Mouse (Mus musculus): Measurements from ENCODE around the gene Cd300lg. TPM values are rescaled to one million over a fixed set of nuclear protein-coding genes. Genes with fewer than 3 reads are reported as not detected.

Gene Cd300lg
- total RNA-seq (2021): under 1 TPM in 1 of 2 experiments, not detected in 1; 0.32 TPM

DNA sequence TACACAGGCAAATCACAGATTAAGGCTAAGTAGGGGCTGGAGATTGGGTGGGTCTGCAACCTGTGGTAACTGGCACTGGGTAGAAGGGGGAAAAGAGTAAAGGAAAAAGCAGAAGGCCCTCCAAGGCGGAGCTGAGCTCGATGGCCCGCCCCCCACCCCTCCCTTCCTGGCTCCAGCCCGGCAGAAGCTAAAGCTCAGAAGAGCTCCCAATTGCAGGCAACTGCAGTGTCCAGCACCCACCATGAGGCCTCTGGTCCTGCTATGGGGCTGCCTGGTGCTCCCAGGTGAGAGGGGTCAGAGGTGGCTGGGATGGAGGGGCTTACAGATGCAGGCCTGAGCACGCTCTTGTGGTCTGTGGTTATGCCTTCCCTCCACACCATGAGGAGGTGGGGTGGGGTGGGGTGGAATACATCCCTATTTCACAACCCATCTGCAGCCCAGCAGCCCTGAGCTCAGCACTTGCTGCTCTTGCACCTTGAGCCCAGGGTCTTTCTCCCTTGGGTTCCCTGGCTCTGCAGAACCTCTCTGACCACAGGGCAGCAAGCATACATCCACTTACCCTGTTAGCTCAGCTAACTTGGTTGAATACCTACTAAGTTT, at the start of gene Cd300lg:
Cd300lg (plus strand) TSS at position 160 of the 600 bp plus-strand sequence.
- intact Hi-C loops (cut with DNase I): no loop called here
- DNase-seq (ENCODE audit: low spot score in 2 of 2): no peak

DNA sequence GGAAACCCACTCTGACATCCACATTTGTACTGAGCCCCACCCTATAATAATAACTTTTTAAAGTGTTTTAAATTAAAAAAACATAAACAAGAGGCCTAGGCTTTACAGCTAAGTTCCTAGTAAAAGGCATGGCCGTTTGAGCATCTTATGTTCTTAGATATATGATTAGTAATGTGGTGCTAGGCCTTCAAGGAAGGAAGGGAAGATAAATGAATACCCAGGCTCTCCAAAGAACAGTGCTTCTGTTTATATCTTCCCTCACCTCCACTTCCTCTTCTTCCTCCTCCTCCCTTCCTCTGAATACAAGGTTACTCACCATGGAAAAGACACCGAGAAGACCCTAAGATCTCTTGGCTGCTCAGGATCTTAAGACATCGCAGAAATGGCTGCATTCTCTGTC, 49.5 kb upstream of the Cd300lg start:
- DNase-seq (ENCODE audit: low spot score in 2 of 2): no peak
- intact Hi-C loops (cut with DNase I): loop anchor here (2.0 kb wide), 1 partner anchor 35 kb away; no protein-coding TSS in a partner anchor

DNA sequence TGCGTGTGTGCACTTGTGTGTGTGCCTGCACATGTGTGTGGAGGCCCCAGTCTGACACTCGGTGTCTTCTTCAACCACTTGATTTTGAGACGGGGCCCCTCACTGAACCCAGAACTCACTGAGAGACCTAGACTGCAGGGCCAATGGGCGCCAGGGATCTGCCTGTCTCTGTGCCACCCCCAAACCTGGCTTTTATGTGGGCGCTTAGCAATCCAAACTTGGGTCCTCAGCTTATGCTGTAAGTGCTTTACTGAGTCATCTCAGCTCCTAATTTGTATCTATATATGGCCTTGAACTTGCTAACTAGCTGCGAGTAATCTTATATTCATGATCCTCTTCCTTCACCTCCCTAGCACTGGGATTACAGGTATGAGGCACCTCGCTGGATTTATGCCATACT, 48.9 kb upstream of the Cd300lg start:
- peak; percentile 55 to 63 for DNase-seq (ENCODE audit: low spot score in 2 of 2)
- intact Hi-C loops (cut with DNase I): loop anchor here (2.0 kb wide), 1 partner anchor 34 kb away; no protein-coding TSS in a partner anchor

DNA sequence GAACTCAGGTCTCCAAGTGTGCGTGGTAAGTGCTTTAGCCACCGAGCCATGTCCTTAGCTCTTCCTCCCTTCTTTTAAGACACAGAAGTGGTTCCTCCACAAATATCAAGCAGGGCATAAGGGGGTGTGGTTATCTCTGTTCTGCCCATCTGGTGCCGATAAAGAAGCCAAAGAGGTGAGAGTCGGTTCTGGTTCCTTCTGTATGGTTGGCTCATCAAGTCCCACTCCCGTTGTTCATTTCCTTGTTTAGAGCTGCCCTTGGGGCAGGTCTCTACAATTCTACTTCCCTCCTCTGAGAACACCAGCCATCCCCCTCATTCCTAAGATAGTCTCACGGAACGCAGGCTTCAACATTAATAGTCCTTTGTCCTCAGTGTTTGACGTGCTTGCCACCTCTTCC, 47.2 kb upstream of the Cd300lg start:
- DNase-seq (ENCODE audit: low spot score in 2 of 2): no peak
- intact Hi-C loops (cut with DNase I): no loop called here

DNA sequence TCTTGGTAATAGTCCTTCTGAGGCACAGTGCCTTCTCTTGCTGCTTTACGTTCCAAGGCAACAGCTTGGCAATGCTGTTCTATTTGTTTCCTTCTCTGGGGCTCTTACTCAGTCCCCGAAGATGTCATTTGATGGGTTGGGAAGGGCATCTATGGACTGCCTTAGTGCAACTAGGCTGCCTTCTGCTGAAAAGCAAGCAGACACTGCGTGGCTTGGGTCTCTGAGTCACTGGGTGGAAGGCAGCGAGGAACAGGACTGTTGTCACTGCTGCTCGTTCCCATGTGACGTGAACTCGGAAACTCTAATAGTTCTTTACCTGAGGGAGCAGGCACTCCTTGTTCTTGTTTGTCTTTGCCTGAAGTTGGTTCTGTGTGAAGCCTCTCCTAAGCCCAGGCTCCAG, 45.4 kb upstream of the Cd300lg start:
- intact Hi-C loops (cut with DNase I): no loop called here
- no peak for DNase-seq (ENCODE audit: low spot score in 2 of 2)

DNA sequence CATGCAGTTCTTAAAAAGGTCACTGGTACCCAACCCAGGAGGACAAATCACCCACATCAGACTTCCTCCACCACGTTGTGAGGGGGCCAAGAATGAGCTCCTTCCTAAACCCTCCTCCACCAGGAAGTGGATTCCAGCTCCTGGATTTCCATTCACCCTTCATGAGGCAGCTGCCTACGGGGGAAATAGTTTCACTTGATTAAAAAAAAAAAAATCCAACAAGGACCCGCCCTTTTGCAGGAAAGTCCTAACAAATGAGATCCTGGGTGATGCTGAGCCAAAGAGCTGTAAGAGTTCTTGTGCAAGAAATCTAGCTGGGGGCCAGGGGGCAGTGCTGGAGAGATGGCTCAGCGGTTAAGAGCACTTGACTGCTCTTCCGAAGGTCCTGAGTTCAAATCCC, 43.1 kb upstream of the Cd300lg start:
- no peak for DNase-seq (ENCODE audit: low spot score in 2 of 2)
- intact Hi-C loops (cut with DNase I): no loop called here

DNA sequence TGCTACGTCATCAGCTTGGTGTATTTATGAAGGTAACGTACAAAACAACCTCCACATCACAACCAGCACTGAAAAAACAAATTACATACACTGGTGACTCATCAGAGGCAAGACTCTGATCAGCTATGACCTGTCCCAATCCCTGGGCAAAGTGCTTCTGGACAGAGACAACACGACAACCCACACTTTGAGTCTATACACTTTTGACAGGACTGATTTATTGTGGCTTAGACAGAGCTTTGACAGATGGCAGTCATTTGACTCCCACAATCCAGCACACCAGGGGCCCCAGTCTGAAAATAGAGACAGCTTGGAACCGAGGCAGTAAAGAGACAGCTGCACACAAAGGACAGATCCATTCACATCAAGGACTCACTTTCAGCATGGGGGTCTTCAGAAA, 41.8 kb upstream of the Cd300lg start:
- DNase-seq (ENCODE audit: low spot score in 2 of 2): no peak
- intact Hi-C loops (cut with DNase I): no loop called here

DNA sequence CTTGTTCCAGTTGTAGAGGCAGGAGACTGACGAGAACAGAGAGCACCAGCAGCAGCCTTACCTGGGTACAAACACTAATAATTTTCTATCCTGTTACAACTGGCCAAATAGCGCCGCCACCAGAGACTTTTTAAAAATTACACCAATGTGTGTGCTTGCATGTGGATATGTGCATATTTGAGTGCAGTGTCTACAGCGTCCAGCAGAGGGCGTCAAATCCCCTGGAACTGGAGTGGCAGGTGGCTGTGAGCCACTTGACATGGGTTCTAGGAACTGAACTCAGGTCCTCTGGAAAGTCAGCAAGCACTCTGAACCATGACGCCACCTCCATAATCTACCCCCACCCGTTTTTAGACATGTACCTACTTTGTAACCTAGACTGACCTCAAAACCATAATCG, 37.1 kb upstream of the Cd300lg start:
- intact Hi-C loops (cut with DNase I): no loop called here
- DNase-seq (ENCODE audit: low spot score in 2 of 2): no peak

DNA sequence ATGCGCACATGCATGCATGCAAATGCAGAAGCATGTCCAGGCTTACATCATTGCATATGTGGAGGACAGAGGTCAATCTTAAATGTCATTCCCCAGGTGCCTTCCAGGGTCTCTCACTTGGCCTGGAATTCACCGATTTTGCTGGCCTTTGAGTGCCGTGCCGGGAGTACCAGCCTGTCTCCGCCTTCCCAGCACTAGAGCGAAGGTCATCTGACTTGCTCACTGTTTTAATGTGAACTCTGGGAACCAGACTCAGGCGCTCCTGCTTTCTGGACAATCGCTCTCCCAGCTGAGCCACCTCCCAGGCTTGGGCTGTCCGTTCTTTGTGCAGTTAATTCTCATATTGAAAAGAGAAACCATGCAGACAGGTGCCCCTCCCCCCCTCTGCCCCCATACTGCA, 35.0 kb upstream of the Cd300lg start:
- intact Hi-C loops (cut with DNase I): no loop called here
- DNase-seq (ENCODE audit: low spot score in 2 of 2): no peak

DNA sequence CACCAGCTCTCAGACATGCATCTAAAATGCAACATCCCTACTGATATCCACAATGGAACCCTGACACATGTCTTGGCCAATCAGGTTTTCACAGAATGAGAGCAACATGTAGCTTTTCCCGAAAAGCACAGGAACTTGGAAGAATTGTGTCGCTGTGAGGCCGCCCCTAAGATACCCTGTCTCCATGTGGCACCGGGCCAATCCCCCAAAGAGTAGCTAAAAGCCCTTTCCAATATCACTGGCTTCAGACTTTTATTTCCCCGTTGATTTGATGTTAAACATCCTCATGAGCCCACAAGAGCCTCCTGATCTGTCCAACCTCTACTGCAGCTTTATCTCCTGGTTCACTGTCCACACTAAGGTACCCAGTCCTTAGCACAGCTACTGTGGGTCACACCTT, 34.6 kb upstream of the Cd300lg start:
- intact Hi-C loops (cut with DNase I): no loop called here
- no peak for DNase-seq (ENCODE audit: low spot score in 2 of 2)

DNA sequence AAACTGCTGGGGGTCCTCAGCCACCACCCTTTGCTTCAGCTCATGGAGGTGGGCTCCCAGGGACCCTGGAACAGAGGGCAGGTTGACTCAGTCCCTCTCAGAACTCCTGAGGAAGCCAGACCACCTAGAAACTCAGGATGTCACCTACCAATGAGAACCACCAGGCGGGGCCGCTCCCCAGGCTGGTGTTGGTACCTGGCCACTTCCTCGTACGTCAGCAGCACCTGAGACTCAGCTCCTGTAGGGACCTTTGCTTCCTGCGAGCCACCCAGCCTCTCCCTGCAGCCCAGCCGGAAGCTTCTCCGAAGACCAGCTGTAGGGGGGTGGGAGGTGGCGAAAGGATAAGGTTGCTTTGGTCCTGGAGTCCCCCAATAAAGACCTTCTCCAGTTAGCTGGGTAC, 32.9 kb upstream of the Cd300lg start:
- intact Hi-C loops (cut with DNase I): no loop called here
- DNase-seq (ENCODE audit: low spot score in 2 of 2): no peak

DNA sequence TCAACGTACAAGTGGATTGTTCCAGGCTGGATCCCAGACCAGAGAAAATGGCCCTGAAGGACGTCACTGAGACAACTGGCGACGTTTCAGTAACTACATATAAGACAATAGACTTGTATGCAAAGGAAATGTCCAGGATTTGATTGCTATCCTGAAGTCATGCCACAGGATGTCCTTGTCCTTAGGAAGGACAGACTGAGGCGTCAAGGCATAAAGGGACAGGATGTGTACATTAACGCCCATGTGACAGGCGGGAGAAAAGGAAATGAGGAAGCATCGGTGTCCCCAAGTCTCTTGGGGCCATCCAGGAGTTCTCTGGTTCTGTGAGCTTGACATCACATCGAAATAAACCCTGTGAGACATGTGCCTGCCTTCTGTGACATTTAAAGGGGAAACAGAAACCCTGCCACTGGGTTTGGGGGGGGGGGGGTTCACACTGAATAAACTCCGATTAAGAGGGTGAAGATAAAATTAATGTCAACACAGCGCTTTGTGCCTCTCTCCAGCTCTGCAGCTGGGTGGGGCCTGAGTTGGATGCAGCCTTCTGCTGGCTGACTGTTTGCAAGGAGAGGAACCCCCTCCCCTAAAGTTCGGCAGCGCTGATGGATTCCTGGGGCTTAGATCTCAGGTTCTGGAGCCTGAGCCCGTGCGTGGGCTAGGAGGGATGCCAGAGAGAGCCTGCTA, 32.2 kb upstream of the Cd300lg start:
- DNase-seq (ENCODE audit: low spot score in 2 of 2): no peak
- intact Hi-C loops (cut with DNase I): no loop called here

DNA sequence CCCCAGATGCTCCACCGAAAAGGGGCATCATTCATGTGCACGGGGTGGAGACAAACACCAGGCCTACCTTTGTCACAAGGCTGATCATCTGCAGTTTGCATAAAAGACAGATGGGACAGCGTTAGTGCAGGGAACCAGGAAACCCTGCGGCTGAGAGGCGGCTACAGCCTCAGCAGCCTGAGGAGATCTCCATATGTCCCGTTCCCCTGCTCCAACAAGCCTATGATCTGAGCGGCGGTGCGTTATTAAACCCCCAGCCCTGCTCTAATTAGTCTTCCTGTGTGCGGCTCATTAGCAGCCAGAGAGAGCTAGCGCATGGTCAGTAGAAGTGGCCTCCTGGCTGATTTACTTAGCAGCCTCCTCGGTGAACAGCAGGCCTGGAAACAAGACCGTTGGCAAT, 31.2 kb upstream of the Cd300lg start:
- intact Hi-C loops (cut with DNase I): no loop called here
- peak in 1 of 2 experiments; percentile 45 for DNase-seq (ENCODE audit: low spot score in 2 of 2)

DNA sequence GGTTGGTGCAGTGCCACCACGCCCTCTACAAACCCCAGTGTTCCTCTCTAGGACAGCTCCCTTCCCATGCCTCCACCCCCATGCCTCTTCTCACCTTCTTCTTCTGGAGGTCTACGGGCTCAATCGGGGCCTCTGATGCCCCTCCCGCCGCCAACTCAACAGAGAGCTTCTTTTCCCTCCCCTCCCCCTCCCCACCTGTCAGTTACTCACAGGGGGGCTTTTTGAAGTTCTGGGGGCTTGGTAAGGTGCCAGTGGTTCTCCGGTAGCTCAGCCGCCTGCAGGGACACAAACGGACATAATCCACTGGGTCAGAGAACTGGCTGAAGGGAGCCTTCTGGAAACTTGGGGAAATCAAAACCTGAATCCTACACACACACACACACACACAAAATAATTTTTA, 29.8 kb upstream of the Cd300lg start:
- no peak for DNase-seq (ENCODE audit: low spot score in 2 of 2)

DNA sequence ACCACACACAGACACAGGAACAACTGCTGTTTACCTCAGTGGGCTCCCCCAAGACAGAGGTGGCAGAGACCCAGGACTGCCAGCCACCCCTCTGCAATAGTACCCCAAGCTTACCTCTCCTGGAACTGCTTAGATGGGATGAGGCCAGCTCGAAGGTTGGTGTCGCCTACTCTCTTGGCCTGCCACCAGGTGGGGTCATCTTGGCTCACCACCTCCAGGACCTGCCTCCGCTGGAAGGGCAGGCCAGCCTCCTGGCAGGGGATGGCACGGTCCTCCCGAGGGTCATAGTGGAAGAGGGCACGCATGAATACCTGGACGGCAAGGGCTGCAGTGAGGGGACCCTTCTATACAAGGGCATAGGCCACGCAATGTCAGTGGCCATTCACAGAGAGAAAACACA, 28.1 kb upstream of the Cd300lg start:
- no peak for DNase-seq (ENCODE audit: low spot score in 2 of 2)
- intact Hi-C loops (cut with DNase I): no loop called here

More for the DNA sequence above, 29.8 kb upstream of the Cd300lg start:
- intact Hi-C loops (cut with DNase I): no loop called here

DNA sequence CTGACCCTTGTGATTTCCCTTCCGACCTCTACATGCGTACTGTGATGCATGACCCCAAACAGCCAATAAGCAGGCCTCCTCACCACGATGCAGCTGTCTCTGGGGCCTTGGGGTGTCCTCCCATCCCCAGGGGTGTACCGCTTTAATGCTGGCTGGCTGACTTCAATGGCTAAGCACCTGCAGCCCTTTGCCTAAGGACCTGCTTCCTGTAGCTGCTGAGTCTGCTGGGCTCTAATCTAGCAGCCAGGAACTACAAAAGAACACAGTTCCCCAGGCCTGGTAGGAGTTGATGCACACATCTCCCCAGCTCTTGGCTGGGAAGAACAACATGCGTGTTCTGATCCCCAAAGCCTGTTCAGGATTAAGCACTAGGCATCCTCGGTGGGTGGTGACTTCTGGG, 25.8 kb upstream of the Cd300lg start:
- intact Hi-C loops (cut with DNase I): no loop called here
- no peak for DNase-seq (ENCODE audit: low spot score in 2 of 2)

DNA sequence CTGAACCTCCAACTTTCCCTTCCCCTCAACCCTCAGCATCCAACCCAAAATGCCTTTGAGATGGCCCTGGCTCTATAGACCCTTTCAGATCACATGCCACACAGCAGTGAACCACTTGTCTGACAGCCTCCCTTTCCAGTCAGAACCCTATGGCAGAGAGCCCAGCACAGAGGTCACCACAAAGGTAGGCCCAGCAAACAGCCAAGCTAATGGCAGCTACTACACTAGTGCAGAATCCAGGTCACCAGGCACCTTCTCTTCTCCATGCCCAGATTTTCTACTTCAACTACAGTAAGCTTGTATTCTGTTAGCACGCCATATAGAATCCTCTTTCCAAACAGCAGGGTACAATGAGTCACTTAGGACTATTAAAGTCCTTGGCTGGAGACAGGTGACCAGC, 25.2 kb upstream of the Cd300lg start:
- no peak for DNase-seq (ENCODE audit: low spot score in 2 of 2)
- intact Hi-C loops (cut with DNase I): no loop called here

DNA sequence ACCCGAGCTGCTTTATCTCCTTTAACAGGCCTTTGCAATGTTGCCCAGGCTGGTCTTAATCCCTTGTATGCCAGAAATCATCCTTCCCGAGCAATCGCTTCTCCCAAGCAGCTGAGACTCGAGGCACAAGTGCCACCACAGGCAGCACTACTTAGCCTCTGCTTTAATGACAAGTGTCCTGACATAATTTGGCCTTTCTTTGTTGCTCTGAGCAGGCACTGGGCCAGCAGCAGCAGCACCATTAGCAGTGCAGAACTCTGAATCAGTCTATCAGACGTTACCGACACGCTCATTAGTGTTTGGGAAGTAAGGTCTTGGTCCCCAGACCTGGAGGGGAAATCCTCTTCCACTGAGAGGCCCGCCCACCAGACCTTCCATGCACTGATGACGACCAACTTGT, 21.6 kb upstream of the Cd300lg start:
- DNase-seq (ENCODE audit: low spot score in 2 of 2): no peak
- intact Hi-C loops (cut with DNase I): no loop called here

DNA sequence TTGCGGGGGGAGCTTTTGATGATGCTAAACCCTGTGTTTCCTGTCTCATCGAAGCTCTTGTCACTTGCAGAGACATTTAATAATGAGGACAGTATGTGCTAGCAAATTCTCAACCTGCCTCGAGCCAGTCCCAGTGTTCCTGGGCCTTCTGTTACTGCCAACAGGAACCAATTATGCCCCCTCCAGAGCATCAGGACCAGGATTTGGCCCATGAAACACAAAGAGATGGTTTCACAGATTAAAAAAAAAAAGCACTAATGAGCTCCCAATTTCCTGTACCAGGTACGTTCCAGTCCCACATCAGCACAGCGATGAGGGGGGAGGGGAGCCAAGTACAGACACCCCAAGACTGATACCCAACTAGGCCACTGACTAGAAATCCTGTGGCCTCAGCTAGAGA, 20.1 kb upstream of the Cd300lg start:
- intact Hi-C loops (cut with DNase I): no loop called here

DNA sequence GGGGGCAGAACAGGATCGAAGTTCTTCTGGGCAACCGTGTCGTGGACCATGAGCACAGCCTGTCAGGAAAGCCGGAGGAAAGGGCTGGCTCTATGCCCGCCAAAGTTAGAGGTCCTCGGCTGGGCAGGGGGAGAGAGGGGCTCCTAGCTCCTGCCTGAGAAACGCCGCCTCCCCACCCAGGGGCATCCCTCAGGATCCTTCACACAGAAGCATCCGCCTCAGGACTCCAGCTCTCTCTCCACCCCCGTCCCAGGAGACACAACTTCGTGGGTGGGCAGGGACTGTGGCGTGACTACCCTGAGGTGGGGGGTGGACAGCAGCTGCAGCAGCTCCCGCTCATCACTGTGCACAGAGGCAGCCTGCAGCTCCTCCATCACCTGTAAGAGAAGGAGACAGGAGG, 17.9 kb upstream of the Cd300lg start:
- DNase-seq (ENCODE audit: low spot score in 2 of 2): peak in 1 of 2 experiments; percentile 74
- intact Hi-C loops (cut with DNase I): no loop called here

More for the DNA sequence above, 20.1 kb upstream of the Cd300lg start:
- no peak for DNase-seq (ENCODE audit: low spot score in 2 of 2)

DNA sequence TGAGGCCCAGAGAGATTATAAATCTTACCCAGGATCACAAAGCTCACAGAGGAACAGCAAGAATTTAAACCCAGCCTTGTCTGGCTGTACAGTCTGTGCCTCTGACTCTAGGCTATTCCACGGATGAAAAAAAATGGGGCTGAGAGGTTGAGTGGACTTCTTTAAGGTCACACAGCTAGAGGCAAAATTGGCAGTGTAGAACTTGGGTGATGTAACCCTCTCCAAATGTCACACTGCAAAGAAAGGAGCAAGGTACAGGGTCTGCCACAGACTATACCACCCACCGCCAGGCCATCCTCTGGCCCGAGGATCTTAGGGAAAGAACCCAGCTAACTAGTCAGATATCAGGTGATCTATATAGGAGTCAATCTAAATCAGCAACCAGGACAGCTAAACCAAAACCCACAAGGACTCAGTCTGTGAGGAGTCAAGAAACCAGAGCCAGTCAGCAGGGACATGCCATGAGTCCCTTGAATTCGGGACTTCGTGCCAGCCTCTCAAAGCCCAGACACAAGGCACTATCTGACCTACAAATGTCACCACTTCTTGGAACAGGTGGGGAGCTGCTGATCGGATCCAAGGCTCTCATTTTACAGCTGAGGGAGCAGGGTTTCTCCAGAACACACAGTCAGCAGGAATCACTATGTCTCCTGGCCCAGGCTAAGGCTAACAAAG, 17.1 kb upstream of the Cd300lg start:
- intact Hi-C loops (cut with DNase I): no loop called here
- no peak for DNase-seq (ENCODE audit: low spot score in 2 of 2)
